Mouse (Mus musculus) olfactory bulb, adult 2 months (tissue): ENCODE measurements around the gene Nap1l4.

Source experiments
- CTCF ChIP-seq: fragments of 200-500 bp; IDR thresholded peaks from 2 replicates; pipeline ENCODE4 v1.5.1; 2012; ENCODE audit warnings: low read depth, mild to moderate bottlenecking, low read length, moderate library complexity; ENCODE audit not compliant: insufficient read depth
- POLR2A ChIP-seq: fragments of 200-500 bp; IDR thresholded peaks from 2 replicates; pipeline ENCODE4 v1.6.1; 2012; ENCODE audit warnings: mild to moderate bottlenecking, low read depth, low read length, moderate library complexity; ENCODE audit not compliant: insufficient read depth

DNA sequence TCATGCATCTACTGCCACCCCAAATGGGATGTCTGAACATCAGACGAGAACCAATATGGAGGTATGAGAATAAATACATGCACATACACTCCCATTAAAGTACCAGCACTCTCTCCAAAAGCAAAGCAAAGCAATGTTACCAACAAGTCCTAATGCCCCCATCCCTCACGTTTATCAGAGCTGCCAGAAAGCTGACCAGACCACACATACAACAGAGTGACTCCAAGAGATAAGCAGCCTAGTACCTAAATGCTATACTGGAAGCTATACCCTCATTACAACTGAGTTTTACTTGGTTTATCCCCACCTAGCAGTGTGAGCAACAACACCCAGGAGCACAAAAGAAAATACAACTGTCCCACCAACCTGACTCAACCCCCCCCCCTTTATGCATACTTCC is 15.6 kb downstream of the Nap1l4 start:
- no peak for TF ChIP-seq CTCF
- no peak for TF ChIP-seq POLR2A
